Mouse (Mus musculus): Measurements from ENCODE around the gene Cxcl5.
"Not testable (repeated sequence)": the region's sequence is repeated elsewhere in the genome, so short reads cannot be mapped to it uniquely, and the experiment has no call there.

Cxcl5 gene

DNA sequence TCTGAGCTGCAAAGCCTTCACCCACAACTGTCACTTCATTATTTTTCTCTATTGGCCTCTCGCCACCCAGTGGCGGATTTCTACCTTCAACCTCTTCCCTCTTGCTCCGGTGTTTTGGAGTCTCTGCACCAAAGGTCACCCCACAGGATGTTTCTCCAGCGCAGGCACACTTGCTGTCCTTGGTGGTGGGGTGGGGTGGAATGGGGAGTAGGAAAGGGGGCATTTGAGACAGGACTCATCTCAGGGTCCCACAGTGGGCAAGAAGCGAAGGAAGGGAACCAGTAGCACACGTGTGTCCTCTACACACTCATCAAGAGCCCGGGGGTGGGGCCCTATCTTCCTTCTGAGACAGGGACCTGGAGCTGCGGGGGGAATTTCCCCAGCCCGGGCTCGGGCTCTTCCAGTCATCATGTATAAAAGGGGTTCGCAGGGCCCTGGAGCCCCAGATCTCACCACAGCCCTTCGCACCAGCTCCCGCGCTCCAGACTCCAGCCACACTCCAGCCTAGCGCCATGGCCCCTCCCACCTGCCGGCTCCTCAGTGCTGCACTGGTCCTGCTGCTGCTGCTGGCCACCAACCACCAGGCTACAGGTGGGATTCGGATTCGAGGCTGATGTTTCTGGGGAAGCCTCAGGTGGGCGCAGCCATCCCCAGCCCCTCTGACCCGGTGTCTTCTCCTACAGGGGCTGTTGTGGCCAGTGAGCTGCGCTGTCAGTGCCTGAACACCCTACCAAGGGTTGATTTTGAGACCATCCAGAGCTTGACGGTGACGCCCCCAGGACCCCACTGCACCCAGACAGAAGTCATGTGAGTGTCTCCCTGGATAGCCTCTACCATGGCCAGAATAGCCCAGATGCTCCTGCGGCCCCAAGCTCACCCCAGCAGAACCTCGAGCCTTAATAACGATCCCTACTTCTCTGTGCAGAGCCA is 26.8 kb downstream of the Cxcl5 start, which contains the start of gene Cxcl3:
Gene Cxcl3 (plus strand): TSS at position 445 of the 930 bp plus-strand sequence.
- DNase-seq (ENCODE audit: low spot score in 2 of 2) = no peak

DNA sequence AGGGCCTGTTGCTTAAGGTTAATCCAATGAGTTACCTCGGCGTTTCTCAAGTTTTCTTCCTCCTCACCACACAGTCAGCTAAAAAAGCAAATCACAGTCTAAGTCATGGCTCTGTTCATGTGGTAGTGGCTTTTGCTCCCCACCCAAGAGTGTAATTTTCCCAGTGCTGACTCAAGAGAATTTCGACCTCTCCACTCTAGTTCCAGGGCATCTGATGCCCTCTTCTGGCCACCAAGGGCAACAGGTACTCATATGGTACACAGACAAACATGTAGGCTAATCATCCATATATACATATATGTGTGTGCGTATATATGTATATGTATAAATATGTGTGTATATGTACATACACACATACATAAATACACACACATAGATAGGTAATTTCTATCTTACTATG is 29.0 kb downstream of the Cxcl5 start:
- no peak for DNase-seq (ENCODE audit: low spot score in 2 of 2)

DNA sequence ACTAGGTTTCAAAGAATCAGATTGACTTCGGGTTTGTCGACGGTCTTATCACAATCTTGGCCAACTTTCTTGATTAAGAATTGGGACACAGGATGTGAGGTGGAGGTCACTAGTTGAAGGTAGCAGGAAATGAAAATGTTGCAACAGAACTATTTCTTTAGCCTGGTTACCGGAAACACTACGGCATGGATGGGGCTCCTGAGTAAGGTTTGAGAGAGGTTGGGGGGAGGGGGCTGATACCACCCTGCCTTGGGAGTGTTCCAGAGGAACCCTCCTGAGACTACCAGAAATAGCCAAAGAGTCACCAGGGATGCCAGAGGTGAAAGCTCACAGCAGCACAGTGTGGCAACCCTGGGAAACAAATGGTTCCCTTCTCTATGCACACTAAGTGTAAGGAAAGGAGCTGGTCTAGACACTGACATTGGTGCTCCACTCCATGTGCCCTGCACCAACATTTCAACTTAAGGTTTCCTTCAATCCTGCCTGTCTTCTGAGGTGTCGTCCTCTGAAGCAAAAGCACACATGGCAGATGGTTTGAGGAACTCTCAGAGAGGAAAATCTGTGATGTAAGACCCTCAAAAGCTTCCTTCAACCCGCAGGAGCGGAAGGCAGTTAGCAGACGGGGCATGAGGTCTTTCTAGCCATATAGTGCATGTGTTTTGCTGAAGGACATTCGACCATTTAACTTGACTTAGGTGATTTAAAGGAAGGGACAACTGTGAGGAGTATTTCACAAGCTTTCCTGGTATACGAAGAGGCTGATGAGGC is 30.3 kb downstream of the Cxcl5 start:
- DNase-seq (ENCODE audit: low spot score in 2 of 2) = no peak

DNA sequence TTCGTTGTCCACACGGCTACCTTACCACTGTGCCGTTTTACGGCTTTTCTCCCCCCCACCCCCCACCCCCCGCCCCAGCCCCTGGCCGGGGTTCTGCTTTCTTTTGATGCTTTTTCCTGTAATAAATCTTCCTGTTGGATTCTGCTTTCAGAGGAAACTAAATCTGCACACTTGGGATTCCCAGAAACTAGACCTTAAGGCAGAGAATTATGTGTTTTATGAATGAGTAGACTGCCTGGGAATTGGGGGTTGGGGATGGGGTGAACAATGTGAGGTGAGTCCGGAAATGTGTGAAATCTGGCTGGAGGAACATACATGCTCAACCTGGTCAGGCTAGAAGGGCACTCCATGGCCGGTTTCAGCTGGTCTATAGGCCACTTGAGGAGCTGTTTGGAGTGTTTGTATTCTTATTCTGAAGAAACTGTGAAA is 30.9 kb downstream of the Cxcl5 start:
- DNase-seq (ENCODE audit: low spot score in 2 of 2) = no peak

DNA sequence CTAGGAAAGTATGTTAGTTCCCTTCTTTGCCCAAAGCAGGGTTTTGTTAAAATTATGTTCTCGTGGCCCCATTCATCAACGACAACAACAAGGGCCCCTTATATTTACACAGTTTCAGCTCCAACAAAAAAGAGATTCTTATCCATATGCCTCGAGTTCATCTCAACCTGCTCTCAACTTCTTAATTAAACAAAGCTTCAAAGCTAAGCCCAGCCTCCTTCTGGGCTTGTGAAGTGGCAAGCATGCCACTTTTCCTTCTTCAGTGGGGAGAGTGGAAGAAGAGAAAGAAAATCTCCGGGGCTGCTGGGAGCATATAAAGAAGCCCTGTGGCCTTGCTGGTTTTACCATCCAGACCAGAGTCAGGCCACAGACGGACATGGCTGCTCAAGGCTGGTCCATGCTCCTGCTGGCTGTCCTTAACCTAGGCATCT is 35.0 kb downstream of the Cxcl5 start, which contains the start of gene Cxcl15:
Gene Cxcl15 (plus strand): TSS at position 340 of the 431 bp plus-strand sequence.
- DNase-seq (ENCODE audit: low spot score in 2 of 2) = no peak

DNA sequence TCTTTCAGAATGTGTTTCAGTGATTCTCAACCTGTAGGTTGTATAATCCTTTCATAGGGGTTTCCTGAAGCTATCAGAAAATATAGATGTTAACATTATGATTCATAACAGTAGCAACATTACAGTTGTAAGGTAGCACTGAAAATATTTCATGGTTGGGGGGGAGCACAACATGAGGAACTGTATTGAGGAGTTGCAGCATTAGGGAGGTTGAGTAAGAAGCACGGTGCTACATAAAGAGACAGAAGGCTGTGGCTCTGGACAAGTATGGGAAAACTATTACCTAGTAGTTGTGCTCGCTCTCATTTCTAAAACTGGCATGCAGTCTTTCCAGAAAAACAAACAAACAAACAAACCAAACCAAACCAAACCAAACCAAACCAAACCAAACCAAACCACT is 36.2 kb downstream of the Cxcl5 start:
- not testable (repeated sequence) for DNase-seq (ENCODE audit: low spot score in 2 of 2)

DNA sequence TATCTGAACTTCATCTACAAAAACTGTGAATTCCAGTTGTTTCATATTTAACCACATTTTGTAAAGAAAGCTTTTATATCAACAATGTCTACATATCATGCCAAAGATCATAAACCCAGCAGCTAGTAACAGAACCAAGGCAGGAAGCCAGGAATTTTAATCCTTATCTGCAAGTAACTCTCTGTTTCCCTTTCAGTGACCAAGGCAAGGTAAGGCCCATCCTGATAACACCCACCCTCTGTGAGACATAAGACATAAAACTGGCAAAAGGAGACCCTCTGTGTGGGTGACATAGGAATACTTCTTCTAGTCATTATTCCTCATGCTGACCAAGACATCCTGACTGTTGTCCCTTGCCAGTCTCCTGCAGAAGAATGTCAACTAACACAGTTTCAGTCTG is 45.4 kb downstream of the Cxcl5 start:
- DNase-seq (ENCODE audit: low spot score in 2 of 2) = no peak

DNA sequence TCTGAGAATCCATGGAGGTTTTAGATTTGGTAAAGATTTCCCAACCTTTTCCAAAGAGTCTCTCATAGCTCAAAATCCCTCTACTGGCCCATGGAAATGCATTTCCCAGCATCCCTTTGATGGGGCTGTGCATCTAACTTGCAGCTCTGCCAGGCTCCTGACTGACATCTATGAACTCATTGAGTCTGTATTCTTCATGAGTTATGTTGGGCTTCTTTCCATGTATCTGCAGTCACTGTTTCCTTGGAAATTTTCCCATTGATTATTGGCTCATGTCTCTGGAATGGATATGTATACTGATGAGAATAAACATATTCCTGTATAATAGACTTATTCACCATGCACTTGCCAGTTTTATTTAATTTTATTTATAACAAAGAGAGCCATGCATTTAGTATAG is 46.9 kb downstream of the Cxcl5 start:
- no peak for DNase-seq (ENCODE audit: low spot score in 2 of 2)

DNA sequence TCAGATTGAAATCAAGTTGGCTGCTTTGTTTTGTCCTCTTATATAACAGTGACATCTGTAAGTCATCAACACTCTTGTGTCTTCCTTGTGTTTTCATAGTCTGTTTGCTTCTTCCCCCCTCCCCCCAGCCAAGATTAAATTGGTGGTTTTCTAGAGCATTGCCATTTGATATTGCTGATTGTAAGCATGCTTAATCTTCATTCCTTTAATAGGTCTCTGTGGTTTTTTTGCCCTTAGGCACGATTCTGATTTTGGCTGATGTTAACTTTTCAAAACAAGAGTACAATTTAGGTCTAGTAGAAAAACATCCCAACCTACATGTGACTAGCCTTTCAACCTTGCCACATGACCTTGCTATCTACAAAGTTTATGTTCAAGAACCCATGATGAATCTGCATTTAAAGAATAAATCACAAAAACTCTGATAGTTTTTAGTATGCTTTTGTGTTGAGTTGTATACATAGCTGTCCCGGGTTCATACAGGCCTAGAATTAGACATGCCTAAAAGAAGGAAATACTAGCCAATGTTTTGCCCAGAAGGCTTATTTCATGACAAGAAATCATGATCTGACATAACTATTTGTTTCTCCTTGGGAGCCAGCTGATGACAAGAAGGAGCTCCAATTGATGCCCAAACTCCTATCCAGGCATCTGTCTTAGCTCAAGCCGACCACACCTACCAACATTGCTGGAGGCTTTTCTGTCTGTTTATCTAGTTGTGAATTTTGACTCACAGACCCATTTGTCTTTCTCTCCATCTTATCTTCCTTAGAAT is 48.2 kb downstream of the Cxcl5 start:
- DNase-seq (ENCODE audit: low spot score in 2 of 2) = no peak
